Mouse (Mus musculus): ENCODE measurements around the gene Dph3.

Gene Dph3

GRCm38 (mm10) chr14:32084761-32085485, 606 bp downstream of the Dph3 start, which contains the start of gene Oxnad1:
Gene Oxnad1, plus strand, starts transcription at chr14:32085374.
- DNase-seq = no peak

DNA sequence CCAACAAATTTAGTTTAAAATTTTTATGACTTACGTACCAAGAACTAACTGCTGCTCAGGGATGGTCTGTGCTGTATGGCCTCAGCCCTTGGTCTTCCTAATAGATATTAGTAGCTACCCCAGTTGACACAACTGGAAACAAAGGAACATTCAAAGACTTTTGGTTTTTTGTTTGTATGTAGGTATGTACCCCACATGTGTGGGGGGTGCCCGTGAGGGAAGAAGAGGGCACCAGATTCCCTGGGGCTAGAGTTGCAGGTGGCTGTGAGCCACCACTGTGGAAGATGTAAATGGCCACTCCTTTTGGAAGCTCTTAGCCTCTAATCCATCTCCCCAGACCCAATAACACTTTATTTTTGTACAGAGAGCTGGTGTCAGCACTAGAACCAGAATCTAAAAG, 2.1 kb downstream of the Dph3 start:
- no peak for DNase-seq

DNA sequence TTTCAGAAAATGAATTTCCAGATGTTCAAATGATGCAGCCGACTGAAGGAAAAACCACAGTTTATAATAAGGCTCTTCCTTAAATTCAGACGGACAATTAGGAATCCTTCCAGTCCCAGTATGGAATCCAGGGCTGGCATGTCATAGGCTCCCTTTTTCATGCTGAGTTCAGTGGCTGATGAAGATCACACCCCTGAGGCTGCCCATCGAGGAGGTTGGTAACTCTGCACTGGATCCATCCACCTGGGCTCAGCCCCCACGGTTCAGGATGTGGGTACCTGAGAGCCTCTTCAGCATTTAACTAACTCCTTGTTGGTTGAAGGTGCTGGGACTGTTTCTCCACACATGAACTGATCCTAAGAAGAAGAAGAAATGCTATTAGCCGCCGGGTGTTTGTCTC, 2.6 kb downstream of the Dph3 start:
- no peak for DNase-seq

- peak; percentile 14 for DNase-seq
These were observed 4.5 kb downstream of the Dph3 start for GRCm38 (mm10) chr14:32081026-32081425.

DNA sequence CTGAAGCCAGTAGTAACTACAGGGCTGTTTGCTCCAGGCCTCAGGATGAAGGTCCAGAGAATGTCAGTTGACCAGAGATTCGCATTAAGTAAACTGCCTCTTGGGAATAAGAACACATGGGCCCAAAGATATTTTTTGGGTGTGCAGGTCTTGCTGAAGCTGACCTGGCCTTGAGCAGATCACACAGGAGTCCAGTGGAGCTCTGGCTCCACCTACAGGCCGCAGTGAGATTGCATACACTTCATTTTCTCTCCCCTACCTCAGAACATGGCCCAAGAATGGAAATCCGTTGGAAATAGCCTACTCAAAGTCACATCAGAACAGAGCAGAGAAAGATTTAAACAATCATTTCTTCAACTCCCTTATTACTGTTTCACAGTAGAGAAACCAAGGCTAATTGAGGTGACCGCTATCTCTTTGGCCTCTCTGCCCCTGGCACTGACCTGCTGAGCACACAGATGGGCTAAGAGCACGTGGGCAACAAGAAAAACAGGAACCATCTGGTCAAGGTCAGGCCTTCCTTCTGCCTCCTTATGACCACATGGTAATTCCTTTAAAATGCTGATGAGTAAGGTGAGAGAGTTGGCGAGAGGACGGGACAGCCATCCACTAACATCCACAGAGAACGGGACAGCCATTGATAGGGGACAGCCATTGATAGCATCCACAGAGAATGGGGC, 8.5 kb downstream of the Dph3 start:
- DNase-seq = peak; percentile 35

DNA sequence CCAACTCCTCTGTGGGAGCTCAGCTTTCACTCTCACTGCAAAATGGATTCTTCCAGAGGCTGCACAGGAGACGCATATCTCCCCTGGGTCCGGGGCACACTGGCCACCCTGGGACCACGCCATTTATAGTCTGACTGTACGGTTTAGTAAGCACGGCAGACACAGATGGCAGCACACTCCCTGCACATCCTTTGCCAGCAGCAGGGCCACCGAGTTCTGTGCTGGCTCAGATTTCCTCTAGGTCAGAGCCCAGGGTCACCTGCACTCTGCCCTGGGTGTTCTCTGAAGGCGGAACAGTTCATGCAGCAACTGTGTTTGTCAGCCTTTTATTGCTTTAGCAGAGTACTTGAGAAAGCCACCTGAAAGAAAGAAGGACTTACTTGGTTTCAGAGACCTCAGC, 11.6 kb downstream of the Dph3 start:
- DNase-seq = no peak

- DNase-seq = peak; percentile 42
These were observed 12.3 kb downstream of the Dph3 start for GRCm38 (mm10) chr14:32073211-32073685.

GRCm38 (mm10) chr14:32072807-32073206, 12.7 kb downstream of the Dph3 start:
- DNase-seq = no peak

DNA sequence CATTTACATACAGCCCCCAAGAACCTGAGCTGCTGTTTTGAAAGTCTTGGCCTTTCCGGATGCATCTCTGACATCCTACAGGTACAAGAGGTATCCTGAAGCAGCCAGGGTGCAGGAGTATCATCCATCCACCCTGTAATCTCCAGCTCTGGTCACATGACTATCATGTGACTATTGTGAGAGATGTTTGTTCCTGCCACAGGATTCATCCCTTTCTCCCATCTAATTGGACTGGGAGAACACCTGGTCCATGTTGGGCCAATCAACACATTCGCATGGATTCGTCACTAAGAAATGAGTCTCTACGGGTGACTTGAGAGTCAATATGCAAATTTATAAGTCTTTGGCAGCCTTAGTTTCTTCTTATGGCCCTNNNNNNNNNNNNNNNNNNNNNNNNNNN, 24.1 kb downstream of the Dph3 start:
- DNase-seq = no peak

DNA sequence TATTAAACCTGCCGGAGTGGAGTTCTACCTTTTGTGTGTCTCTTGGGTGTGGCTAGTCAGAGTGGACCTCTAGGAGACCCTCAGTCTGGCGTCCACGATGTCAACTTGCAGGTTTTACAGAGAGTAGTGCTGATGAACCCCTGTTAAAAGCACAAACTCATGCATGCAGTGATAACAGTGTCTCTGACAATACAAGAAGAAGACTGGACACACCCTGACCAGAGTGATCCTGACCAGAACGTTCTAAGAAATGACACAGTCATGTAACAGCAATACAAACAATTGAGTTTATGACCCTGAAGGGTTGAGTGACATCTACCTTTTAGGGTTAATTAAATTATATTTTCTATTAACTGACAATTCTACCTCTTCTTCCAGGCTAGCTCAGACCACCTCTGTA, 27.9 kb downstream of the Dph3 start:
- DNase-seq = no peak

GRCm38 (mm10) chr14:32056675-32057074, 28.9 kb downstream of the Dph3 start:
- DNase-seq = no peak

GRCm38 (mm10) chr14:32055781-32056180, 29.7 kb downstream of the Dph3 start:
- DNase-seq = no peak

DNA sequence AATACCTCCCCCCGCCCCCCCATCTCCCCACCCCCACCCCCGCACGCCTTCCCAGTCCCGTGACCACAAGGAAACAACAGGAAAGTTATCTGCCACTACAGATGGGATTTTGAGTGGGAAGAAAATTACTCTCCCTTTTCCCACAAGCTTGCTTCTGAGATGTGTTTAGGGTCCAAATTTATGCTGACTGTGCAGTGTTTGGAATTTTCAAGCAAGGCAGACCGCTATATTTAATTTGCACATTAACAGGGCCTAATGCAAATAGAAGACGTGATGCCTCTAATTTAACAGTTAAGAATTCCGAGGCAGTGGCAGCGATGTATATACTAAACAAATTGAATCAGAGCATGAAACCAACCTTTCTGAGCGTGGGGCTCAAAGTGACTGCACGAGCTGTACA, 30.7 kb downstream of the Dph3 start:
- no peak for DNase-seq

DNA sequence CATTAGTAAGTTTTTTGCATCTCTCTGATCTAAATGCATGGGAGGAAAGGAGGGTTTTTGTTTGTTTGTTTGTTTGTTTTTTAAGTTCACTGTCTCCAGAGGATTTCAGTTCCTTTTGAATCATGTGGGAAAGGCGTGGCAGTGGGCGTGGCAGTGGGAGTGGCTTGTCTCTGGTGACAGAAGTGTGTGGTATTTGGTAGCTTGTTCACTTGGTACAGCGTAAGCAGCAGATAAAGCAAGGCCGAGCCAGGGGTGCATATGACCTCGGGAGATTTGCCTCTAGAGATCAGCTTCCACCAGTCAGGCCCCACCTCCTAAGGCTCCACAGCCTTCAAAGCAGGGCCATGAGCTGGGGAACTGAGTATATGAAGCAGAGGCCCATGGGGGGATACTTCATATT, 31.6 kb downstream of the Dph3 start:
- no peak for DNase-seq

DNA sequence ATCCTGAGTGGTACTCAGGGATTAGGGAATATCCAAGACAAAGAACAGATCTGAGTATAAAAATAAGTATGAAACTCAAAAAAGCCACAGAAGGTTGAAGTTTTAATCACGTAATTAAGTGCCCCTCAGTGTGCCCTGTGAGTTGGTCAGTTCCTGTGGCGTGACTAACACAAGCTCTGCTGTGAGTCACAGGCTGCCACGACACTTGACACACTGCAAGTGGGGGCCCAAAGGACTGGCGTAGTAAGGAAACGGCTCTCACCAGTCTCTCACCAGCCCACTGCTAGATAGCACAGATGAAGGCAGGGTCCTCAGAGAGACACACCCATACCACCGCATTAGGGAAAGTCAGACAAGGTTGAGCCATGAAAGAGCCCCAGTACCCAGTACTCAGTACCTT, 35.4 kb downstream of the Dph3 start:
- DNase-seq = no peak

- no peak for DNase-seq
These were observed 39.2 kb downstream of the Dph3 start for GRCm38 (mm10) chr14:32046357-32046756.

- DNase-seq = no peak
These were observed 43.4 kb downstream of the Dph3 start for GRCm38 (mm10) chr14:32042108-32042507.

DNA sequence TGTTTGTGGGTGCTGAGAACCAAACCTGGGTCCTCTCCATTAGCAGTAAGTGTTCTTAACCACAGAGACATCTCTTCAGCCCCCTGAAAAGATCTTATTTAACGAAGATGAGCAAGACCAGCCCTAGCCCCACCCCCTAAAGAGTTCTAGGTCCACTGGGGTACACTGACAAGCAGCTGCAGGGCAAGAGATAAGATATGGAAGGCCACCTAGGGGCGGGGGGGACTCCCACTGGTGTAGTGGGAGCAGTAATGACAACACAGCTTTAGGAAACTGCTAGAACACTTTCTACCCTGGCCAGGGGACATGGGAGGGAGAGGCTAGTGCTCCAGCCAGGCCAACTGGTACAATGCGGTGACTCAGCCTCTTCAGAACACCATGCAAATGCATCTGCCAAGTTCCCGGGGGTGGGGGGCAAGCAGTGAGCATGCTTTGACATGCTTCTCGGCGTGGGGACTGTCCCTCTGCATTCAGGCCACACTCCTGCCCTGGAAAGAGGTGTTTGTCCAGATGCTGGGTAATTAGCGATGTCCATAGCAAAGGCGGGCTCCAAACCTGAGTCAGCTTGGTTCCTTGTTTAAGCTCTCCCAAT, 47.8 kb downstream of the Dph3 start:
- DNase-seq = no peak

DNA sequence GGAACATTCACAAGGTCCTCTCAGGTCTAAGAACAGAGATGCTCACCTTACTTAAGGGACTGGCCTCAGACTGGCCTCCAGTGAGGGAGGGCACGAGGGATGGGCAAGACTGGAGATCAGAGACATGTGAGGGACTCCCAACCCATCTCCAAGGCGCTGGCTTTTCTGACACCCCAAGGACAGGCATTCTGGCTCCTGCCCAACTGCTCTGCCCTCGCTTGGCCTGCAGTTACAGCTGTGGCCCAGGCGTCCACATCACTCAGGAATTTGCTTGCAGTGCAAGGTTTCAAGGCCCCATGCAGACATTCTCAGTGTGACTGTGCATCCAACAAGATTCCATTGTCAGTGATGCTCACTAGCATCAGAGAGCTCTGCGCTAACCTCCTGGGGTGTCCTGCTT, 49.0 kb downstream of the Dph3 start:
- DNase-seq = no peak

DNA sequence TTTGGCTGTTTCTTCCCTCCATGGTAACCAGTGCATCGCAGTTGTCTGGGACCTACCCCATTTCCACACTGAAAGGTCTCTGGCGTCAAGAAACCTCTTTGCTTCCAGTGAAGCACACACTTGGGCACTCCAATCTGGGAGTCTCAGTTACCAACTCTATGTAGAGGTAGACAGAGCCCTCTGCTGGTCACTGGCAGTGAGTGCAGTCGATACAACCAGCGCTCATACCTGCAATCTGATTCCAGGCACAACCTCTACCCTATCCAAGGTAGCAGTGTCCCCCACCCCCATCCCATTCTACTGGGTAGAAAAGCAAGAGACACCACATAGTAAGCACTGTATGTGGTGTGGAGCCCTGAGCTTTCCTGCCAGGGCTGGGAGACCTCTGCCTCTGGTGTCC, 53.0 kb downstream of the Dph3 start:
- peak; percentile 58 for DNase-seq

Measured in right cerebral cortex, postnatal 25 days (tissue).